Mouse (Mus musculus) thymus, postnatal 0 days (tissue): ENCODE data around the gene Taok2. TPM values are rescaled to one million over a fixed set of nuclear protein-coding genes. Genes with fewer than 3 reads are reported as not detected.

Source experiments
- DNase-seq: peaks from one replicate; pipeline ENCODE4 v3.0.0-alpha.2; 2015; ENCODE audit warnings: low spot score
- polyA plus RNA-seq: library from polyadenylated mRNA; unstranded; fragments of >200 nt; fragmentation: Nextera tagmentation; extraction: Ambion mirVana; gene quantifications from 2 replicates; pipeline ENCODE4 v1.2.1, GENCODE M21; 2015

The Taok2 gene
- polyA plus RNA-seq, 1 experiment from 2014 or later: 26.6 TPM

- DNase-seq: no peak
Measured at GRCm38 (mm10) chr7:126831539-126831938, 53.0 kb downstream of the Taok2 start, which contains the start of gene 4930451I11Rik. TSS of gene 4930451I11Rik (minus strand) at chr7:126831639.

- no peak for DNase-seq
Measured at GRCm38 (mm10) chr7:126825952-126826351, 58.6 kb downstream of the Taok2 start.

- peak; percentile 38 for DNase-seq
Measured at GRCm38 (mm10) chr7:126825403-126825802, 59.1 kb downstream of the Taok2 start.

GRCm38 (mm10) chr7:126823940-126824339 lies 60.6 kb downstream of the Taok2 start:
- no peak for DNase-seq

GRCm38 (mm10) chr7:126823202-126823711 lies 61.2 kb downstream of the Taok2 start:
- DNase-seq: no peak

GRCm38 (mm10) chr7:126822741-126823140 lies 61.8 kb downstream of the Taok2 start:
- DNase-seq: no peak

- peak; percentile 77 for DNase-seq
Measured at GRCm38 (mm10) chr7:126821835-126822511, 62.5 kb downstream of the Taok2 start.

GRCm38 (mm10) chr7:126818818-126819217 lies 65.7 kb downstream of the Taok2 start:
- DNase-seq: no peak

- DNase-seq: no peak
Measured at GRCm38 (mm10) chr7:126817595-126817994, 66.9 kb downstream of the Taok2 start.

- no peak for DNase-seq
Measured at GRCm38 (mm10) chr7:126816494-126816893, 68.0 kb downstream of the Taok2 start.

- no peak for DNase-seq
Measured at GRCm38 (mm10) chr7:126815726-126816222, 68.7 kb downstream of the Taok2 start.

Other genes with a start within 250 kb of the Taok2 start
- gene Sgf29, start 235.4 kb downstream of the Taok2 start, polyA plus RNA-seq: 62.2 and 72.9 TPM in 2 replicates
- 8.5 and 11.0 TPM in 2 replicates for gene Sult1a1, start 208.3 kb downstream of the Taok2 start, polyA plus RNA-seq
- gene Bola2, start 189.3 kb downstream of the Taok2 start, polyA plus RNA-seq: 154 and 155 TPM in 2 replicates
- gene Slx1b, start 188.9 kb downstream of the Taok2 start, polyA plus RNA-seq: 6.0 and 7.6 TPM in 2 replicates
- gene Coro1a, start 176.9 kb downstream of the Taok2 start, polyA plus RNA-seq: 1,525 and 1,527 TPM in 2 replicates
- gene Mapk3, start 125.1 kb downstream of the Taok2 start, polyA plus RNA-seq: 35.6 and 37.4 TPM in 2 replicates
- 1.6 TPM in 2 replicates for gene Gdpd3, start 118.4 kb downstream of the Taok2 start, polyA plus RNA-seq
- gene Ypel3, start 107.7 kb downstream of the Taok2 start, polyA plus RNA-seq: 153 and 180 TPM in 2 replicates
- gene Tbx6, start 103.2 kb downstream of the Taok2 start, polyA plus RNA-seq: 0.28 and 0.48 TPM in 2 replicates
- 306 TPM in 2 replicates for gene Ppp4c, start 92.2 kb downstream of the Taok2 start, polyA plus RNA-seq
- 0.19 and 0.20 TPM in 2 replicates for gene Fam57b, start 87.0 kb downstream of the Taok2 start, polyA plus RNA-seq
- not detected in 2 replicates for gene 4930451I11Rik, start 53.1 kb downstream of the Taok2 start, polyA plus RNA-seq
- 0.21 and 0.33 TPM in 2 replicates for gene Doc2a, start 37.3 kb downstream of the Taok2 start, polyA plus RNA-seq
- 16.9 and 22.6 TPM in 2 replicates for gene Hirip3, start 22.7 kb downstream of the Taok2 start, polyA plus RNA-seq
- 82.9 and 98.9 TPM in 2 replicates for gene Ino80e, start 22.3 kb downstream of the Taok2 start, polyA plus RNA-seq
- 37.4 and 38.9 TPM in 2 replicates for gene Tmem219, start 38.2 kb upstream of the Taok2 start, polyA plus RNA-seq
- 15.8 and 18.0 TPM in 2 replicates for gene Kctd13, start 44.2 kb upstream of the Taok2 start, polyA plus RNA-seq
- gene Asphd1, start 64.9 kb upstream of the Taok2 start, polyA plus RNA-seq: not detected in 2 replicates
- 0.50 and 0.78 TPM in 2 replicates for gene Sez6l2, start 65.9 kb upstream of the Taok2 start, polyA plus RNA-seq
- gene Cdipt, start 91.2 kb upstream of the Taok2 start, polyA plus RNA-seq: 91.9 and 94.6 TPM in 2 replicates
- 1.6 and 1.7 TPM in 2 replicates for gene Cdiptos, start 91.4 kb upstream of the Taok2 start, polyA plus RNA-seq
- 29.8 and 32.5 TPM in 2 replicates for gene Mvp, start 129.9 kb upstream of the Taok2 start, polyA plus RNA-seq
- gene Pagr1b, start 131.8 kb upstream of the Taok2 start, polyA plus RNA-seq: 0.60 and 1.2 TPM in 2 replicates
- gene Pagr1a, start 132.6 kb upstream of the Taok2 start, polyA plus RNA-seq: 51.8 and 100 TPM in 2 replicates
- gene Gm42742, start 136.4 kb upstream of the Taok2 start, polyA plus RNA-seq: 57.8 and 80.0 TPM in 2 replicates
- 0.57 and 0.69 TPM in 2 replicates for gene Prrt2, start 136.5 kb upstream of the Taok2 start, polyA plus RNA-seq
- 111 and 132 TPM in 2 replicates for gene Maz, start 142.3 kb upstream of the Taok2 start, polyA plus RNA-seq
- 117 and 133 TPM in 2 replicates for gene Kif22, start 157.8 kb upstream of the Taok2 start, polyA plus RNA-seq
- gene Zg16, start 202.6 kb upstream of the Taok2 start, polyA plus RNA-seq: 2.4 and 2.7 TPM in 2 replicates
- gene AI467606, start 206.7 kb upstream of the Taok2 start, polyA plus RNA-seq: 154 and 165 TPM in 2 replicates
- 0.99 and 1.4 TPM in 2 replicates for gene Qprt, start 237.5 kb upstream of the Taok2 start, polyA plus RNA-seq